Mouse (Mus musculus) heart, embryonic 14.5 days (tissue): Measurements from ENCODE around the gene Cramp1l. TPM values are rescaled to one million over a fixed set of nuclear protein-coding genes. Genes with fewer than 3 reads are reported as not detected.

Experiments
- ATAC-seq: fragments of 200-750 bp; cut with Nextera tagmentation; 2 replicates; pipeline ENCODE4 v1.8.0; 2017; ENCODE audit warnings: low read depth, moderate TSS enrichment; ENCODE audit not compliant: insufficient number of reproducible peaks, insufficient read depth, low FRiP score
- H3K27ac ChIP-seq, 2 experiments: fragments of 200-500 bp in 1 of 2; fragments of 300-500 bp in 1 of 2; sonication (generic) in 1 of 2; replicated peaks in 1 of 2; 2 replicates each; pipeline ENCODE4 v1.5.1; 2012 to 2014; ENCODE audit warnings: low read depth in 2 of 2, low read length in 2 of 2, control low read depth in 1 of 2, mild to moderate bottlenecking in 1 of 2, mixed read lengths in 1 of 2; ENCODE audit not compliant: control insufficient read depth in 1 of 2, insufficient read depth in 1 of 2
- H3K27me3 ChIP-seq: fragments of 300-500 bp; sonication (generic); 2 replicates; pipeline ENCODE4 v1.6.1; 2014; ENCODE audit warnings: mild to moderate bottlenecking, low read length, control low read depth; ENCODE audit not compliant: control insufficient read depth, insufficient read depth
- H3K36me3 ChIP-seq: fragments of 300-500 bp; sonication (generic); 2 replicates; pipeline ENCODE4 v1.6.1; 2014; ENCODE audit warnings: mild to moderate bottlenecking, control low read depth, low read length, mixed read lengths; ENCODE audit not compliant: control insufficient read depth, insufficient read depth
- H3K4me1 ChIP-seq, 2 experiments: fragments of 200-500 bp in 1 of 2; fragments of 300-500 bp in 1 of 2; sonication (generic) in 1 of 2; 2 replicates each; pipeline ENCODE4 v1.6.1; 2012 to 2014; ENCODE audit warnings: low read length in 2 of 2, control low read depth in 1 of 2, mixed read lengths in 1 of 2; ENCODE audit not compliant: control insufficient read depth in 2 of 2, insufficient read depth in 2 of 2
- H3K4me2 ChIP-seq: fragments of 300-500 bp; sonication (generic); 2 replicates; pipeline ENCODE4 v1.6.1; 2014; ENCODE audit warnings: mild to moderate bottlenecking, low read length
- H3K4me3 ChIP-seq, 2 experiments: fragments of 200-500 bp in 1 of 2; fragments of 300-500 bp in 1 of 2; sonication (generic) in 1 of 2; 2 replicates each; pipeline ENCODE4 v1.5.1; 2012 to 2014; ENCODE audit warnings: low read length in 2 of 2, mild to moderate bottlenecking in 2 of 2, control low read depth in 1 of 2, low read depth in 1 of 2, moderate library complexity in 1 of 2; ENCODE audit not compliant: control insufficient read depth in 1 of 2, insufficient read depth in 1 of 2
- H3K9ac ChIP-seq: fragments of 300-500 bp; sonication (generic); 2 replicates; pipeline ENCODE4 v1.6.1; 2014; ENCODE audit warnings: mild to moderate bottlenecking, low read length
- H3K9me3 ChIP-seq: fragments of 300-500 bp; sonication (generic); 2 replicates; pipeline ENCODE4 v1.6.1; 2016; ENCODE audit warnings: low read length, control low read depth; ENCODE audit not compliant: control insufficient read depth
- WGBS: fragments of 180-500 bp; shearing (Covaris S2); extraction: QIAGEN DNeasy Blood & Tissue Kit; methylation state at CpG from one replicate; pipeline ENCODE4 v1.1.7; 2014; 5-methylcytosine and 5-hydroxymethylcytosine counted together
- polyA plus RNA-seq: library from polyadenylated mRNA; unstranded; fragments of >200 nt; fragmentation: Nextera tagmentation; extraction: Ambion mirVana; gene quantifications from 2 replicates; pipeline ENCODE4 v1.2.1, GENCODE M21; 2014

Gene Cramp1l
- polyA plus RNA-seq, 1 experiment from 2014 or later: 7.6 TPM

- Histone ChIP-seq H3K4me3 (no peak overlapping the region), H3K9ac (no peak overlapping the region), H3K36me3 (peaks cover 75% of the 10 kb centered on the region), H3K27me3 (no peaks in the 10 kb centered on the region), H3K27ac (no peak overlapping the region), H3K4me2 (no peak overlapping the region), H3K4me1 (peaks cover 0 to under 1% of the 10 kb centered on the region in 2 experiments; a peak in 2 of 4 replicates), H3K9me3 (no peaks in the 10 kb centered on the region)
- ATAC-seq: no peak
Observed at GRCm38 (mm10) chr17:25007480-25007879, 8.1 kb downstream of the Cramp1l start.

- H3K27me3 ChIP-seq: no peaks in the 10 kb centered on the region
- no peak overlapping the region for H3K27ac ChIP-seq
- H3K9me3 ChIP-seq: no peaks in the 10 kb centered on the region
- H3K36me3 ChIP-seq: peaks cover 75% of the 10 kb centered on the region
- H3K4me3 ChIP-seq: no peak overlapping the region
- WGBS: 91% methylated on average over 3 of the region's 3 CpGs
- H3K4me2 ChIP-seq: no peak overlapping the region
- ATAC-seq: no peak
- H3K4me1 ChIP-seq: no peaks in the 10 kb centered on the region
- no peak overlapping the region for H3K9ac ChIP-seq
Observed at GRCm38 (mm10) chr17:25005102-25005501, 10.5 kb downstream of the Cramp1l start.

GRCm38 (mm10) chr17:24994721-24995120 is 20.9 kb downstream of the Cramp1l start:
- H3K4me2 ChIP-seq: no peak overlapping the region
- peaks cover 96% of the 10 kb centered on the region for H3K36me3 ChIP-seq
- no peaks in the 10 kb centered on the region for H3K27me3 ChIP-seq
- H3K4me3 ChIP-seq: no peak overlapping the region
- H3K27ac ChIP-seq: no peak overlapping the region
- 82% methylated on average over 6 of the region's 6 CpGs for WGBS
- no peak for ATAC-seq
- H3K9me3 ChIP-seq: no peaks in the 10 kb centered on the region
- no peak overlapping the region for H3K9ac ChIP-seq
- no peaks in the 10 kb centered on the region for H3K4me1 ChIP-seq

GRCm38 (mm10) chr17:24987221-24987620 is 28.4 kb downstream of the Cramp1l start:
- Histone ChIP-seq H3K27ac (no peak overlapping the region), H3K4me3 (no peak overlapping the region), H3K9me3 (no peaks in the 10 kb centered on the region), H3K36me3 (peaks cover 97% of the 10 kb centered on the region), H3K27me3 (no peaks in the 10 kb centered on the region), H3K9ac (no peak overlapping the region), H3K4me1 (no peaks in the 10 kb centered on the region), H3K4me2 (no peak overlapping the region)
- 98% methylated on average over 6 of the region's 6 CpGs for WGBS
- ATAC-seq: no peak

GRCm38 (mm10) chr17:24960852-24961715 is 54.5 kb downstream of the Cramp1l start:
- WGBS: 16% methylated on average over 21 of the region's 21 CpGs
- Histone ChIP-seq H3K9ac (peak overlapping the region; percentile 64), H3K27me3 (no peaks in the 10 kb centered on the region), H3K4me3 (peak overlapping the region; percentile 50 to 80), H3K4me1 (0 out of 4 replicates have a peak, but pooled peaks cover 0 to 11% of the 10 kb centered on the region in 2 experiments), H3K9me3 (no peaks in the 10 kb centered on the region), H3K4me2 (peak overlapping the region; percentile 83), H3K36me3 (peaks cover 48% of the 10 kb centered on the region), H3K27ac (no peak overlapping the region)
- no peak for ATAC-seq

- peak within 1 kb of the TSS; percentile 80 to 84 for H3K4me3 ChIP-seq
- ATAC-seq: peak; percentile 100
- peaks cover 48% of the 10 kb centered on the region for H3K36me3 ChIP-seq
- 0 out of 4 replicates have a peak, but pooled peaks cover 0 to 11% of the 10 kb centered on the region in 2 experiments for H3K4me1 ChIP-seq
- H3K9me3 ChIP-seq: no peaks in the 10 kb centered on the region
- no peaks in the 10 kb centered on the region for H3K27me3 ChIP-seq
- H3K9ac ChIP-seq: peak within 1 kb of the TSS; percentile 81
- peak within 1 kb of the TSS; percentile 83 for H3K4me2 ChIP-seq
- under 1% methylated on average over 58 of the region's 59 CpGs for WGBS
- peak within 1 kb of the TSS; percentile 40 to 80; a peak in 3 of 4 replicates for H3K27ac ChIP-seq
Observed at GRCm38 (mm10) chr17:24960135-24960851, 55.3 kb downstream of the Cramp1l start, which contains the start of gene Jpt2. Gene Jpt2, minus strand, starts transcription at chr17:24960689.

- H3K4me3 ChIP-seq: peak overlapping the region; percentile 80 to 84; a peak in 3 of 4 replicates
- no peaks in the 10 kb centered on the region for H3K9me3 ChIP-seq
- peak overlapping the region; percentile 81 for H3K9ac ChIP-seq
- no peak for ATAC-seq
- no peaks in the 10 kb centered on the region for H3K27me3 ChIP-seq
- H3K4me2 ChIP-seq: peak overlapping the region; percentile 83
- 54% methylated on average over 8 of the region's 8 CpGs for WGBS
- H3K27ac ChIP-seq: no peak overlapping the region
- H3K36me3 ChIP-seq: peaks cover 46% of the 10 kb centered on the region
- 0 out of 4 replicates have a peak, but pooled peaks cover 0 to 11% of the 10 kb centered on the region in 2 experiments for H3K4me1 ChIP-seq
Observed at GRCm38 (mm10) chr17:24959371-24959770, 56.2 kb downstream of the Cramp1l start.
